Mouse (Mus musculus): ENCODE measurements at regions not wholly inside any gene's neighbourhood (a gene's known extent, or its start where the extent isn't known, plus 50 kb on each side); places are given as distances from the start of the nearest gene placed in this dataset.

DNA sequence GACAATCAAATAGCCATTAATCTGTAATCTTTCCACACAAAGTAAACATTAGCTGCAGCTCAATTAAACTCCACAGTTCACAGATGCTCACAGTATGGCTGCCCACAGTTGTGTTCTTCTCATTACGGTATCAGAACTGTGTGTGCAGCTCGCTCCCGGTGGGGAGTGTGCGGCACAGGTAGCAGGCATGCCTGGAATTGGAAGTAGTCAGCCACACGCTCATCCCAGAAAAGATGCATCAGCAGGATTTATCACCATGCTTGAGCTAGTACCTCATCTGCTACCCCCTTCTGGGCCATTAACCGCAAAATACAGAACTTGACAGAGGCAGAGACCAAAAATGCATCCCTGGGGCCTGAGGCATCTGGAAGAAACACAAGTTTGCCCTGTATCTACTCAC, 437.8 kb downstream of the Adam3 start:
- DNase-seq (ENCODE audit: low spot score) = no peak

DNA sequence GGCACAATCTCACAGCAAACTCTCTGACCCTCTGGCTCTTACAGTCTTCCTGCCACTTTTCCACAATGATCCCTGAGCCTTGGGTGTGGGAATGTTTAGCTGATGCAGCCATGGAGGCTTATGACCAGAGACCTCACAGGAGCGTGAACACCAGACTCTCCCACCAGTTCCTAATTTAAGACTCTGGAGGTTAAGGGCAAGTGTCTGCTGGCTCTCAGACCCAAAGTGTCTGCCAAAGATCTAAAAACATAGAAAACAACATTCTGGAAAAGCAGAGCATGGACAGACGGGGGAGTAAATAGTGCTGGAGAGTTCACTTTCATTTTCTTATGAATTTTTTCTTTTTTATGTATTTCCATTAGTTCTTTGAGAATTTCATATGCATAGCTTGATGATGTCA, 440.7 kb downstream of the Adam3 start:
- peak; percentile 13 for DNase-seq (ENCODE audit: low spot score)

DNA sequence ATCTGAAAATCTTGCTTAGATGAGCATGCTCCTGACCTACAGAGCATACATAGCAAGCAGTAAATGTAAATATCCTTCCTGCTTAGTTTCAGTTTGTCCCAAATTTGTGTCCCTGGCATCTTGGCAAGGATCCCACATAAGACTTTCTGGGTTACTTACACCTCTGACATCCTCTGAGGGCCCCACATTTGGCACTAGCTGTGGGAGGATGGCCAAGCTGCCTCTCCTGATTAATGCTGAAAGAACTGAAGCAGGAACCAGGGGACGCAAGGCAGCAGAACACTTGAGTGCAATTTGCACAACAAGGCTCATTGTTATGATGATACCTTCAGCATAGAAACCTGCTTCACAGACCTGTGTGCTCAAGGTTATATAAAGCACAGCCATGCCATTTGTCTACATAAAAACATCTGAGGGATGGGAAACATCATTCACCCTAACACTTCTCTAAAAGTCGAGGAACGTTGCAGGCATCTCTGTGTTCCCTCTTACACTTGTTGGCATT, 441.7 kb downstream of the Adam3 start:
- DNase-seq (ENCODE audit: low spot score) = no peak

DNA sequence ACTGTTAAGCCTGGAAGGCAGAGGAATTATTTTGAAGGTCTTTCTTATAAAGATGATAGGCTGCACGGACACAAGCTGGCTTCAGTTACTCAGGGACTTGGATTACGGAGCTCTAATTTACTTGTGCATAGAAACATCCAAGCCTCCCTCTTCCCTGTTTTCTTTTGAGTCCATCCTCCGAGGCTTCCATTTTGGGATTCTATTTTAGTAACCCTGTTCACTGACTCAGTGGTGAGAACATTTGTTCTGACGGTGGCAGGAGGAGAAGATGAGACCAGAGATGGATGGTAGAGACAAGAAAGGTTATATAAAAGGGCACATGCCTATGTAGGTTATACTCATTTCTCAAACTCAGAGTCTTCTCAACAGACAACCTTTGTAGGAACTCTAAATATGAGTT, 445.4 kb downstream of the Adam3 start:
- no peak for DNase-seq (ENCODE audit: low spot score)

DNA sequence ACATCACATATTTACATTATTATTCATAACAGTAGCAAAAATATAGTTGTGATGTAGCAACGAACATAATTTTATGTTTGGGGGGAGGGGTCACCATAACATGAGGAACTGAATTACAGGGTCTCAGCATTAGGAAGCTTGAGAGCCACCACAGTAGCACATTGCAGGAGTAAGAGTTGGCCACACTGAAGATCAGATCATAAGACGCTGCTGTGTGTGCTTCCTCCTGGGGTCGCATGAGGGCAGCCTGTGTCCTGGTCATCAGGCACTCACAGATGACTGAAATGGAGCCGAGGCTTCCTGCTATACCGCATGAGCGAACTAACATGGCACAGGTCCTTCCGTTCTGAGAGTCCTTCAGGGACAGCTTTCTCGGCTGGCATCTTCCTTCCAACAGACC, 447.3 kb downstream of the Adam3 start:
- DNase-seq (ENCODE audit: low spot score) = no peak

DNA sequence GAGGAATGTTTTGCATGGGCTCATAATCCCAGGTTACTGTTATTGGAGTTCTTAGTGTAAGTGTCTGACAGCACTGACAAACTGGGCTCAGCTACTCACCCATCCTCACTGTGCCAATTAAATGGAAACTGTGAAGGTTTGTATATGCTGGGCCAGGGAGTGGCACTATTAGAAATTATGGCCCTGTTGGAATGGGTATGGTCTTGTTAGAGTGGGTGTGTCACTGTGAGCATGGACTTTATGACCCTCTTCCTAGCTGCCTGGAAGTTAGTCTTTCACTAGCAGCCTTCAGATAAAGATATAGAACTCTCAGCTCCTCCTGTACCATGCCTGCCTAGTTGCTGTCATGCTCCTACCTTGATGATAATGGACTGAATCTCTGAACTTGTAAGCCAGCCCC, 464.3 kb downstream of the Adam3 start:
- DNase-seq (ENCODE audit: low spot score) = no peak

DNA sequence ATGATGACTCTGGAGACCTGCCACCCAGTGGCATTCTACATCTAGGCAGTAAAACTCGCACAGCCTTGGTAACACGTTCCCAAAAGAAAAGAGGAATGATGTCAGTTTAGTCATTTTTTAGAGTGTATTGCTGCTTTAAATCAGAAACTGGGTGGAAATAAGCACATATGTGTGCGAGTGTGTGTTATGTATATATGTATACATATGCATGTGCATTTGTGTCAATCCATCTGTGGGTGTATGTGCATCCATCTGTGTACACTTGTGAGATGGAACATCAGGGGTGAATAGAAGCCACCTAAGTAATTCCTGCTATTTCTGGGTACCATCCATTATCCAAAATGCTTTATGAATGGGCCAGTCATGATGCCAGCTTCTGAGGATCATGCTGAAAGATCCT, 467.0 kb downstream of the Adam3 start:
- DNase-seq (ENCODE audit: low spot score) = no peak

DNA sequence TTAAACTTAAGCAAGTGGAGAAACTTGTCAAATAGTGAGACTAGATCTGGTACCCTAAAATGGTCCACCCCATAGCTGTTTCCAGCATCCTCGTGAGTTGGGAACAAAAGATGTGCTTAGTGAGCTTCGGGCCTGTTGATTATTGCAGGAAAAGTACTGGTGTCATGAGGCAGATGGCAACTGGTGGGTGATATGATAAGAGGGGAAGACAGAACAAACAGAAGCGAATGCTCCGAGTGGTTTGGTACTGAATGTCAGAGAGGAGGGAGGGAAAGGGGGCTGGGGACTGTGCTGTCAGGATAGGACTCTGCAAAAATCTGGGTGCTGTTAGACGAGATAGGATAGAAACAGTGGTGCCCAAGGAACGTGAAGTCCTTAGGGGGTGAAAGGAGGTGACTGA, 483.4 kb downstream of the Adam3 start:
- DNase-seq (ENCODE audit: low spot score) = no peak

DNA sequence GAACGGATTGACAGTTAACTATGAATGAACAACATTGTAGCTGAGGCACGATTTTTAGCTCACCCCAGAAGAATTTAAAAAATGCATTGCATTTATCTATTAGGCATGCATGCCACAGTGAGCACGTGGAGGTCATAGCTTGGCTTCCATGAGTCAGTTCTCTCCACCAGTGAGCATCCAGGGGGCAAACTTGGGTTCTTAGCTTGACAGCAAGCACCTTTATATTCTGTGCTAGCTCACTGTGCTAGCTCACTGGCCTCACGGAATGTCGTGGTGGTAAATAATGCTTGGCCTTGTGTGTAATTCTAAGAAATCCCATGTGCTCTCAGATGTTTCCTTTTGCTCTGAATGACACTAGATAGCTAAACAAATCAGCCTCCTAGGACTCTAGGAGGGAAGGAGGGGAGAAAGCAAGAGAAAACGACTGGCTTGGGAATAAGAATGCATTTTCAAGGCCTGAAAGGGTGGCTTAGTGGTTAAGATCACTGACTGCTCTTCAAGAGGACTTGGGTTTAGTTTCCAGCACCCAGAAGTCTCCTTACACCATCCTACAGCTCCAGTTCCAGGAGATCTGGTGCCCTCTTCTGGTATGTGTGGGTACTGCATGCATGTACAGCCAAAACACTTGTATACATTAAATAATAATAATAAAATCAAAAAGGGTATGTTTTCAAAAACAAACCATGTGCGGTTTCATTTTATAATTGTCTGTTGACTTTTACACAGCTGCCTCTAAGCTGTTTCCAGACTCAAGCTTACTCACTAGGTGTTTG, 485.3 kb downstream of the Adam3 start:
- DNase-seq (ENCODE audit: low spot score) = no peak

DNA sequence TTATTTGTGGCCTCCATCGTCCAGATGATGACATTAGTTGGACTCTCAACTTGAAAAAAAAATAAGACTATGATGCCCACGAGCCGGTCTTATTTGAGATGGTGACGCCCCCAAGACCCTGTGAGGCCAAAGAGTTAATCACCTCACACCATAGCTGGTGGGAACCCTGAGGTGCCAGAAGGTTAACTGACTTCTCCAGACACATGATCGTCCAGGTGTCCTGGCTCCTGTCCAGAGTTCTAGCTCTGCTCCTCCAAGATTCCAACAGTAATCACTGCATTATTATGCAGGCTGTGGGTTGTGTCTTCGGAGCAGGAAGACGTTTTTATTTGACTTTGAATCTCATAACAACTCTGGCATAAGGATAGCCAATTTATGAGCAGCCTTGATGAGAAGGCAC, 490.7 kb downstream of the Adam3 start:
- no peak for DNase-seq (ENCODE audit: low spot score)

DNA sequence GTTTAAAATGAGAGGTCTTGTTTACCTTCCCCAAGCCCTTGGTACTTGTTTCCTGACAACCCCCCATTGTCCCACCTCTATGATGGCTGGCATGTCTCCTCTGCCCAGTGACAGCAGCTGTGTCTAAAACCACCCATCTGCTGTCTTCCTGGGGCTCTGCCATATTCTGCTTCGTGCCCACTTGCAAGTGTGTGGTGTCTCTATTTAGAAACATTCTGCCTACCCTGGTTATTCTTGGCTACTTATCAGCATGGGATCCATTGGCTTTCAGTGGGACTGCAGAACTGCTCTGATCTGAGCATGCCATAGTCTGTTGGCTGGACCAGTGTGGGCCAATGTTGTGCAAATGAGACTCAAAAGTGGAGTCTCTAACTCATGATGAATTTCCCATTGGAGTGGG, 497.5 kb downstream of the Adam3 start:
- peak; percentile 25 for DNase-seq (ENCODE audit: low spot score)

DNA sequence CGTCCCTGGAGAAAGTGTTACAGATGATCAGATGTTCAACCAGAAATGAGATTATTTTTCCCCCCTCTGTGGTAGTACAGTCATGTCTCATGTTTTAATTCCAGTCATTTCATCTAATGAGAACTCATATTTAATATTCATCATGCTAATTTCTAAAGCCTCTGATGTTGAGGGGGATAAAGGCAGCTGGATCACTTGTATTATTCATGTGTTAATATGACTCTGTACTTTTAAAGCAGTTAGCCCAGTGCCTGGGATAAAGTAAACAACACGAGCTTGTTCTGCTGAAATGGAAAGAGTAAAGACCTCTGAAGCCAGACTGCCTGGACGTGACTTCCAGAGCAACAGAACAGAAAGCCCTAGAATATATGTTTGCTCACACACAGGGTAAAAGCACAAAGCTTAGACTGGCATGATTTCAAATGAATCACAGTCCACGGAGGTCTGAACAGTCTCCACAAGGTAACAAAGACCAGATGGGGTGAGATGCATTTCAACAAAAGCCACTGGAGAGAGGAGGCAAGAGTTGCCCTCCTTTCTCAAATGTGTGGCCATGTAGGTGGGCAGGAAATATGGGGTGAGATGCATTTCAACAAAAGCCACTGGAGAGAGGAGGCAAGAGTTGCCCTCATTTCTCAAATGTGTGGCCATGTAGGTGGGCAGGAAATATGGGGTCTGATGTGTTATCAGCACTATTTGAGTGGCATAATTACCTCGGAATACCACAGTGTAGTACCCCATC, 498.1 kb downstream of the Adam3 start:
- no peak for DNase-seq (ENCODE audit: low spot score)

DNA sequence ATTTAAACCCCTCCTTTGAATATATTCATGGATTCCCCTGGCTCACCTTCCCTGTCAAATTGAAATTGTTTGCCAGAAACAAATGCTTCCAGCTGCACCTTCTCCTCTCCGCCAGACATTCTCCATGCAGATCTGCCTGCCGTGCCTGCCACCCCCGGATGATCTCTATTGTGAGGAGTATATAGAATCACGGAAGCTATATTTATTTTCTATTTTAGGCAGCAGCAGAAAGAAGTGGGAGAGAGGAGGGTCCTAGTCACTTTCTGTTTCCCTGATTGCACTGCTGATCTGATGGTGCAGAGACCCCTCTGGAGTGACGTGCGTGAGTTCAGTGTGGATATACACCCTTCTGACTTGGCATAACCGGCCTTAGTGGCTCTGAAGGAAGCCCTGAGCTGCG, 505.4 kb downstream of the Adam3 start:
- DNase-seq (ENCODE audit: low spot score) = no peak

DNA sequence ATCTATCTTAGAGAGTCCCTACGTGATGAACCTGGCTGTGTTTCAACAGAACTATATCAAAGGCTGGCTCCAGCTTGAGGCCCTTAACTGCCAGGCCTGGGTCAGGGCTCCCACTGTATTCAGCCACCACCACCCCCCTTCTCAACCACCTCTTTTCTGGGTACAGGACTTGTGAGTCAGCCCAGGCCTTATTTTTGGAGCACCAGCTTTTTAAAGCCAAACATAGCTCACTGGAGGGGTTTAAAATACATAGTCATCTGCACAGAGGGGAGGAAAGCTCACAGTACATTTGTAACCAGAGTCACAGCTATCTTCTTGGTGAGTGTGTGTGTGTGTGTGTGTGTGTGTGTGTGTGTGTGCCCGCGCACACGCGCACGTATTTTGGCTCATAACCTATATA, 509.0 kb downstream of the Adam3 start:
- no peak for DNase-seq (ENCODE audit: low spot score)

DNA sequence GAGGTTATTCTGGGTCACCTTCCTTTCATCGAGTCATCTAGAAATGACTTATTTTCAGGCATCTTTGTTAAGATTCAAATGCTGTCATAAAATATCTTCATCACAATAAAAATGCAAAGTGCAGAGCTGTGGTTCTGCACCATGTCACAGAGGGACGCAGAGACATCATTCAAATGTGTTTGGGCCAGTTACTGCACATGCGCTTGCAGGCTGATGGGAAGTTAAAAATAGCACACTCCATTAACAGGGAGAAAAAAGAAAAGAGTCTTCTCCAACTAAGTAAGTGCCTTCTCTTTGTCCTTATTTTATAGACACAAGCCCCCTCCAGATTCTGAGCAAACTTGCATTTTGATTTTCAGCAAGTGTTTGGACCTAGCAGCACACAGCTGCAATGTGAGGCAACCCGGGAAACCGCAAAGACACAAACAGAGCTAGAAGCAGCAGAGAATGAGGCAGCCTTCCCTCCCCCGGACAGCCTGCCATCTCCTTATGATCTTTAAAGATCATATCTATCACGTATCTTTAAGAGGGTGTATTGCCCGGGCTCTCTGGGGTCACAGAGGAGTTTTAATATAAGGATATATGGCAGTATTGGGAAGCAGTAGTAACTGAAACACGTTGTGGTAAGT, 510.0 kb downstream of the Adam3 start:
- DNase-seq (ENCODE audit: low spot score) = no peak

DNA sequence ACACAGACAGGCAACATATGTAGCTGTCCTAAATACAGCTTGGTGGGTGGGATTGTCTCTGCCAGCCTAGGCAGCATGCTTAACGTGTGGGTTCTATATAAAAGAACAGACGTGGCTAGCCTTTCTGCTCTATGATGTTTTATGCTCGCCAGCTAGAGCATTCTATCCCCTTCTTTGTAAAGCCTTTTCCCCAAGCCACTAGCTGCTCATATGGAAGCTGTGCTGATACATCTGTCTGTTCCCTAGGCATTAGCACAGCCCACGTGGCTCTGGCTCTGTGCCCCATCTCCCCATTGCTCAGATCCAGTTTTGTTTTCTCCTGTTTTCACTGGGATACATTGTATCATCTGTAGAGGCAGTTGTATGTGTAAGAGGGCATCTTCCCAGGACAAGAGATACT, 511.3 kb downstream of the Adam3 start:
- no peak for DNase-seq (ENCODE audit: low spot score)

DNA sequence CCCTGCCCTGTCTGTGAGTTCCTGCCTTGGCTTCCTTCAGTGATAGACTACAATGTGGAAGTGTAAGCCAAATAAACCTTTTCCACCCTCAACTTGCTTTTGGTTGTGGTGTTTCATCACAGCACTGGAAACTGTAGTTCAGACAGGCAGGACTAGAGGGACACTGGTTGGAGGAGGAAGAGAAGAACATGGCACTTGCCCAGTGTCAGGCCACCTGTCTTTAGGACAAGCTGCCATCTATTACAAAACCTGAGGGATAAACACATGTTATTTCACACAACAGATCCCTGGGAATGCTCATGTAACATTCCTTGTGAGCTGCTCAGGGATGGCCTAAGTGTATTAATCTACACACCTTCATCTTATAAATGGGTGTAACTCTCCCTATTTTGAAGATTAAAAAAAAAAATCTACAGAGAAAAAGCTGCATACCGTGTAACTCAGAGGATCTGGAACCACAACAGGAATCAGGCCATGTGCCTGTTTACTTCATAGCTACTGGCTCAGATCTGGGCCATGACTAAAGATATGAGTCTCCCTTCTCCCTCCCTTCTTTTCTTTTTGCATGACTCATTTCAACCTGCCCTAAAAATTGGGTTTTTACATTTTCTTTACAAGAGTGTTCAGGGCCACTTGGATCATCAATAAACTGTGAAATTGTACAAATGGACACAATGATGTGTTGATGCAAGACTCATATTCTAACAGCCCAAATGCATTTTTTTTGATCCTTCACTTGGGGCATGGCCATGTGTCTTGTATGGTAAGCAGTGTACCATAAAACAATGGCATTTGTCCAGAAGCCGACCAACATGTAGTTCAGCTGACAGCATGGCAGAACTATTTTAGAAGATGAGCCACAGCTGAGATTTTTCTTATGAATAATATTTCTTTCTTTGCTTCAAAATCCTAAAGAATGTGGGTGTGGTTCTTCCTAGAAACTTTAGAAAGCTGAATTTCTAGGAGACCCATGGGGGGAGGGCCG, 513.1 kb downstream of the Adam3 start:
- no peak for DNase-seq (ENCODE audit: low spot score)

DNA sequence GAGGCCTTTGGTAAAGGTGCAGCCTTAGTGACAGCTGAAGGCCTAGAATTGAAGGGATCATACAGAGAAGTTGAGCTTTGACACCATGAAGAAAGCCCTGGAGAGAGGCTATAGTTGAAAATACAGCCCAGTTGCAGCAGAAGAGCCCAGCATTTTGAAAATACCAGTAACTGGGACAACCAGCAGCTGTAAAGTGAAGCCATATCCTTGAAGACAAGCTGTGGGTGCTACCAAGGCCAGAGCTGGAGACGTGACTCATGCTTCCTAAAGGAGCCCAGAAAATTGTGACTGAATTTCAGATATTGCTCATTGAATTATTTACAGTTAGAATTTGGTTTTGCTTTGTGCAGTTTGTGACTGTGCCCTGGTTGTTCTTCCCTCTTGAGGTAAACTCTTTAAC, 514.6 kb downstream of the Adam3 start:
- DNase-seq (ENCODE audit: low spot score) = no peak
